Mouse (Mus musculus) hindbrain, embryonic 13.5 days (tissue): Measurements from ENCODE around the gene H60b. TPM values are rescaled to one million over a fixed set of nuclear protein-coding genes. Genes with fewer than 3 reads are reported as not detected.
A peak's percentile ranks its signal among the peaks of the same experiment; 100 is the strongest.
"Not testable (repeated sequence)": the region's sequence is repeated elsewhere in the genome, so short reads cannot be mapped to it uniquely, and the experiment has no call there.

ENCODE experiments used
- ATAC-seq: fragments of 200-750 bp; cut with Nextera tagmentation; 2 replicates; pipeline ENCODE4 v1.8.0; 2017; ENCODE audit warnings: moderate TSS enrichment; ENCODE audit not compliant: low FRiP score
- H3K27ac ChIP-seq: fragments of 300-500 bp; sonication (generic); 2 replicates; pipeline ENCODE4 v1.5.1; 2015; ENCODE audit warnings: inconsistent platforms, mild to moderate bottlenecking, moderate library complexity
- H3K27me3 ChIP-seq: fragments of 300-500 bp; sonication (generic); 2 replicates; pipeline ENCODE4 v1.6.1; 2015; ENCODE audit warnings: mild to moderate bottlenecking, inconsistent platforms
- H3K36me3 ChIP-seq: fragments of 300-500 bp; sonication (generic); 2 replicates; pipeline ENCODE4 v1.6.1; 2015; ENCODE audit warnings: mild to moderate bottlenecking, inconsistent platforms
- H3K4me1 ChIP-seq: fragments of 300-500 bp; sonication (generic); replicated peaks from 2 replicates; pipeline ENCODE4 v1.6.1; 2015; ENCODE audit warnings: inconsistent platforms
- H3K4me2 ChIP-seq: fragments of 300-500 bp; sonication (generic); 2 replicates; pipeline ENCODE4 v1.6.1; 2015; ENCODE audit warnings: inconsistent platforms, mild to moderate bottlenecking, moderate library complexity
- H3K4me3 ChIP-seq: fragments of 300-500 bp; sonication (generic); 2 replicates; pipeline ENCODE4 v1.5.1; 2015; ENCODE audit warnings: mild to moderate bottlenecking, inconsistent platforms
- H3K9ac ChIP-seq: fragments of 300-500 bp; sonication (generic); 2 replicates; pipeline ENCODE4 v1.6.1; 2015; ENCODE audit warnings: mild to moderate bottlenecking, inconsistent platforms
- H3K9me3 ChIP-seq: fragments of 300-500 bp; sonication (generic); 2 replicates; pipeline ENCODE4 v1.6.1; 2016; ENCODE audit warnings: inconsistent platforms
- WGBS: fragments of 180-500 bp; shearing (Covaris S2); methylation state at CpG from one replicate; pipeline ENCODE4 v1.1.7; 2015; 5-methylcytosine and 5-hydroxymethylcytosine counted together
- polyA plus RNA-seq: library from polyadenylated mRNA; unstranded; fragments of >200 nt; fragmentation: Nextera tagmentation; extraction: Ambion mirVana; gene quantifications from 2 replicates; pipeline ENCODE4 v1.2.1, GENCODE M21; 2015

H60b gene
- 0.61 and 1.0 TPM in 2 replicates for polyA plus RNA-seq

DNA sequence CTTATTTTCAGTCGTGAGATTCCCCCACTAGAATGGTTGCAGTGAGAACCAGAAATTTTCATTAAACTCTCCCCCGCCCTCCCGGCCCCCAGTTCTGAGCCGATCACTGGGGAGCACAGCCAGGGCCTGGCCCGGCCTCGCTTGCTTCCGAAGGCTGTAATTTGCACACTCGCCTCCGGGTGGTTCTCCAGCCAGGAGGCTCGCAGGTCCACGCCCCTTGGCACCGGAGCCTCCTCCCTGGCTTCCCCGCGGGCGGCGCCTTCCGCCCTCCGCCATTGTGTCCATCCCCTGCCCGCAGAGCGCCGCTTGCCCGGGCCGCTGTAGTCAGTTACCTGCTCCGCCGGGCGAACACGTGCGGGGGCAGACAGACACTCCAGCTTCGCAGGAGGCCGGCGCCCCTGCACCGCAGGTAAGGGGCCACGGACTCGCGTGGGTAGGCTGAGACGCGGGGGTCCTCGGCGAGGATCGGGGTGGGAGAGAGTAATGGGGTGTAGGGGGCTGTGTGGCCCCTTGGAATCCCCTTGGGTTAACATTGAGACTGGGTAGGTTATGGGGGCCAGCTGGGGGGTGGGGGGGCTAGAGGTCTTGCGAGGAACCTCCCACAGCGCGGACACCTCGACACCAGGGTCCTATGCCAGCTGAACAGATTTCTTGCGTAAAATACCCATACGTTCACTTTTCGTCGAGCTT, at the start of gene H60b, which contains the start of gene Raet1e:
H60b (plus strand) TSS at position 277 of the 690 bp plus-strand sequence.
Raet1e (plus strand) TSS at position 260 of the 690 bp plus-strand sequence.
- Histone ChIP-seq H3K4me1 (peaks cover 15% of the 10 kb centered on the region), H3K4me2 (peak within 1 kb of the TSS; percentile 50), H3K27me3 (peaks cover 89% of the 10 kb centered on the region), H3K4me3 (peak within 1 kb of the TSS; percentile 32)
- not testable (repeated sequence) for H3K36me3 ChIP-seq, H3K9ac ChIP-seq, H3K27ac ChIP-seq, H3K9me3 ChIP-seq
- 1% methylated on average over 48 of the region's 48 CpGs for WGBS
- ATAC-seq, result peak; percentile 60

- no peak overlapping the region for H3K27ac ChIP-seq
- no peaks in the 10 kb centered on the region for H3K36me3 ChIP-seq
- H3K9ac ChIP-seq, result peak overlapping the region; percentile 69
- 0 out of 2 replicates have a peak, but pooled peaks cover 3% of the 10 kb centered on the region for H3K9me3 ChIP-seq
- under 1% methylated on average over 19 of the region's 19 CpGs for WGBS
- ATAC-seq, result peak; percentile 84
- peak overlapping the region; percentile 46 for H3K4me3 ChIP-seq
- H3K27me3 ChIP-seq, result 0 out of 2 replicates have a peak, but pooled peaks cover 2% of the 10 kb centered on the region
- no peaks in the 10 kb centered on the region for H3K4me1 ChIP-seq
- peak overlapping the region; percentile 71 for H3K4me2 ChIP-seq
Measured at GRCm38 (mm10) chr10:22140665-22141280, 17.6 kb upstream of the H60b start.

DNA sequence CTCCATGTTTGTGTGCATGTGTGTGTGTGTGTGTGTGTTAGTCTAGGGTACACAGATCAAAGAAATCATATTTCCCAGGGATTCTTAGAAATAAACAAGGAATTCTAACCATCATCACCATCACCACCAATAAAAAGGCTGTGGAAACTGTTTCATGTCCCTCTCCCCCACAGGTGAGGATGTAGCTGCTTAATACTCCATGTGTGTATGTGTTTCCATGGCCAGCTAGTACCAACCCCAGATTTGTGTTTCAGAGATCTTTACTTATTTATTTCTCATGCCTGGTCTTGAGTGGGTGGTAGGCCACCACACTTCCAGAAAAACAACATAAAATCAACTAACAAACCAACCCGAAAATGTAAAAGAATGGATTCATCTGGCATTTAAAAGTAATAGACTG, 16.2 kb upstream of the H60b start:
- H3K27ac ChIP-seq, H3K4me1 ChIP-seq, ATAC-seq, H3K9ac ChIP-seq, H3K4me3 ChIP-seq, H3K4me2 ChIP-seq, H3K36me3 ChIP-seq, H3K27me3 ChIP-seq, H3K9me3 ChIP-seq: not testable (repeated sequence)
- 90% methylated on average over 1 of the region's 1 CpGs for WGBS

DNA sequence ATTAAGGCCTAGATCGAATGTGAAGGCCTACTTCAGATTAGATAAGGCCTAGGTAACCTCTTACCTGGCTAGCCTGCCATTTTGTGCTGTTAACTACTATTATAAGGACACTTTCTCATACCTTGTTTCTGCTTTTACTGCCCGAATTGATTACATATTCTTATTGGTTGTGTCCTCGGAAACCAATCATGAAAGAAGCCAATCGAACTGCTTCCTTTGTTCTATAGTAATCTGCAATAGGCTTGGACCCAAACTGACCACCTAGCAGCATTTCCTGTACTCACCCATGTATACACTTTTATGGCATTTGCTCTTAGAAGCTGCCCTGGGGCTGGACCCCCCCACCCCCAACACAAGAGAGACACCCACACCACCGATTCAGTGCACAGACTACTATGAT, 15.5 kb upstream of the H60b start:
- H3K36me3 ChIP-seq, result no peaks in the 10 kb centered on the region
- H3K9ac ChIP-seq, result no peak overlapping the region
- 71% methylated on average over 5 of the region's 5 CpGs for WGBS
- H3K4me3 ChIP-seq, result no peak overlapping the region
- ATAC-seq, result no peak
- no peaks in the 10 kb centered on the region for H3K4me1 ChIP-seq
- no peak overlapping the region for H3K27ac ChIP-seq
- H3K9me3 ChIP-seq, result 0 out of 2 replicates have a peak, but pooled peaks cover 3% of the 10 kb centered on the region
- no peak overlapping the region for H3K4me2 ChIP-seq
- H3K27me3 ChIP-seq, result 0 out of 2 replicates have a peak, but pooled peaks cover 2% of the 10 kb centered on the region

GRCm38 (mm10) chr10:22148441-22149072, 9.8 kb upstream of the H60b start:
- peaks cover 28% of the 10 kb centered on the region for H3K4me1 ChIP-seq
- H3K4me2 ChIP-seq, result peak overlapping the region; percentile 65
- peak; percentile 80 for ATAC-seq
- H3K4me3 ChIP-seq, result peak overlapping the region; percentile 53
- H3K27me3 ChIP-seq, result peaks cover 47% of the 10 kb centered on the region
- H3K9me3 ChIP-seq, result no peaks in the 10 kb centered on the region
- H3K36me3 ChIP-seq, result no peaks in the 10 kb centered on the region
- WGBS, result under 1% methylated on average over 49 of the region's 50 CpGs
- H3K27ac ChIP-seq, result no peak overlapping the region
- peak overlapping the region; percentile 61 for H3K9ac ChIP-seq

GRCm38 (mm10) chr10:22149073-22149690, 9.2 kb upstream of the H60b start, which contains the start of gene E030030I06Rik:
TSS of gene E030030I06Rik (minus strand) at chr10:22149270.
- H3K27ac ChIP-seq, result no peak within 1 kb of the TSS
- ATAC-seq, result peak; percentile 57
- 0% methylated on average over 37 of the region's 37 CpGs for WGBS

DNA sequence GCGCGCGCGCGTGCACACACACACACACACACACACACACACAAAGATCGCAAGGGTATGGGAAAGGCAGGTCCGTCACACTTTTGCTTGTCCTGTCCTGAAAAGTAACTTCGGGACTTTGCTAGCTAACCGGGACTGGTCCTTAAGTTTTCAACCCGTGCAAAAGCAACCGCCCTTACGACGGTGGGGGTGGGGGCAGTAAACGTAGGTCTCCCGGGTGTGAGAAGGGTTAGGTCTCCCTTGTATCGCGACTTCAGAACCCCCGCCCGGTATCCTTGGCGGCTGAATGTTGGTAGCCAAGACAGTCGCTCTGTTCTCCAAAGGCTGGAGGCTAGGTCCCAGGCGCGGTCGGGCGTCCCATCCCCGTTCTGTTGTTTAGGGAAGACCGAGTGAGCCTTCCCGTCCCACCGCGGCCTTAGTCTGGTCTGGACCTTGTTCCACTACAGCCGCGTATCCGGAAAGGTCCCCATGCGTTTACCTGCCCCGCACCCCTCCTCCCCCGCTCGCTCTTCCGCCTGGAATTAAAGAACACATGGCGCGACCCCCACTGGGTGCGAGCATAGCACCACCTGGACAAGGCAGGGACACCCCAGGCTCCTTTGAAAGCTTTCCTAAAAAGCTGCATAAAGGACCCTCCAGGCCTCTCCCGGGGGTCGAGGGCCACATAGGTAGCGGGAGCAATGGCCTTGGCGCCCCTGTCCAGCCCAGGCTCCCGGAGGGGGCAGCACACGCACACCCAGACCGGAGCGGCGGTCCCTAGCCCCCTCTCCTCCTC, 8.5 kb upstream of the H60b start:
- peaks cover 56% of the 10 kb centered on the region for H3K27me3 ChIP-seq
- H3K4me1 ChIP-seq, result peaks cover 31% of the 10 kb centered on the region
- no peaks in the 10 kb centered on the region for H3K9me3 ChIP-seq
- H3K4me2 ChIP-seq, result peak overlapping the region; percentile 65
- no peak overlapping the region for H3K9ac ChIP-seq
- H3K27ac ChIP-seq, result no peak overlapping the region
- H3K36me3 ChIP-seq, result no peaks in the 10 kb centered on the region
- ATAC-seq, result no peak
- under 1% methylated on average over 46 of the region's 50 CpGs for WGBS
- H3K4me3 ChIP-seq, result peak overlapping the region; percentile 53

More at GRCm38 (mm10) chr10:22149073-22149690, 9.2 kb upstream of the H60b start, which contains the start of gene E030030I06Rik:
- peak within 1 kb of the TSS; percentile 65 for H3K4me2 ChIP-seq
- H3K36me3 ChIP-seq, result no peaks in the 10 kb centered on the region
- H3K4me3 ChIP-seq, result peak within 1 kb of the TSS; percentile 53
- no peaks in the 10 kb centered on the region for H3K9me3 ChIP-seq
- peak within 1 kb of the TSS; percentile 61 for H3K9ac ChIP-seq
- peaks cover 28% of the 10 kb centered on the region for H3K4me1 ChIP-seq
- peaks cover 54% of the 10 kb centered on the region for H3K27me3 ChIP-seq

DNA sequence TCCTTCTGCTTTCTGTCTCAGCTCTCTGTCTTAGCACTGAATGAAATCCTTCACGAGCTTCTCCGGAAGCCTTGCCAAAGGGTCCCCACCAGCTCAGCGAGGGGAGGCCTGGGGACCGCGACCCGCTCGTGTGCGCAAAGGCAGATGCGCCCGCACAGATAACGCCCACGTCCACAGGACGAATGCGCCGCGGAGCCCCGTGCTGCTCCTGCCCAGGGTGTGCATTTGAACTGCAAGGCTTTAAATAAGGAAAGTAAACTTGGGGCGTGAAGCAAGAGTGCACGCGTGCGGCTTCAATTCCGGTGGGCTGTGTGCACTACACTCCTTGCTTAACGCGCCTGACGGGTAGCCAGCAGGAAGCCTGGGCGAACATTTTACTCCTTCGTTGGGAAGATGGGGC, 7.8 kb upstream of the H60b start:
- peaks cover 63% of the 10 kb centered on the region for H3K27me3 ChIP-seq
- peaks cover 31% of the 10 kb centered on the region for H3K4me1 ChIP-seq
- no peaks in the 10 kb centered on the region for H3K9me3 ChIP-seq
- ATAC-seq, result no peak
- WGBS, result under 1% methylated on average over 27 of the region's 27 CpGs
- H3K9ac ChIP-seq, result no peak overlapping the region
- H3K4me2 ChIP-seq, result peak overlapping the region; percentile 65
- no peaks in the 10 kb centered on the region for H3K36me3 ChIP-seq
- H3K27ac ChIP-seq, result no peak overlapping the region
- peak overlapping the region; percentile 22 for H3K4me3 ChIP-seq

DNA sequence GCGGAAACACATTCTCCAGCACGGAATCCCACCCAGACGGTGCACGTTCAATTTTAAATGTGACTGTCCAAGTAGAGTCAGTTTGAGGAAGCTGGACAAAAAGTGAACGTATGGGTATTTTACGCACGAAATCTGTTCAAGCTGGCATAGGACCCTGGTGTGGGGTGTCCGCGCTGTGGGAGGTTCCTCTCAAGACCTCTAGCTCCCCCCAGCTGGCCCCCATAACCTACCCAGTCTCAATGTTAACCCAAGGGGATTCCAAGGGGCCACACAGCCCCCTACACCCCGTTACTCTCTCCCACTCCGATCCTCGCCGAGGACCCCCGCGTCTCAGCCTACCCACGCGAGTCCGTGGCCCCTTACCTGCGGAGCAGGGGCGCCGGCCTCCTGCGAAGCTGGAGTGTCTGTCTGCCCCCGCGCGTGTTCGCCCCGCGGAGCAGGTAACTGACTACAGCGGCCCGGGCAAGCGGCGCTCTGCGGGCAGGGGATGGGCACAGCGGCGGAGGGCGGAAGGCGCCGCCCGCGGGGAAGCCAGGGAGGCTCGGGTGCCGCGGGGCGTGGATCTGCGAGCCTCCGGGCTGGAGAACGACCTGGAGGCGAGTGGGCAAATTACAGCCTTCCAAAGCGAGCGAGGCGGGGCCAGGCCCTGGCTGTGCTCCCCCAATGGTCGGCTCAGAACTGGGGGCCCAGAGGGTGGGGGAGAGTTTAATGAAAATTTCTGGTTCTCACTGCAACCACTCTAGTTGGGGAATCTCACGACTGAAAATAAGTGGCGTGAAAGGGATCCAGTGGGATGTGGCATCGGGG, 7.1 kb upstream of the H60b start:
- H3K4me2 ChIP-seq, result peak overlapping the region; percentile 25; the same call in 1 of the 2 replicates
- H3K9me3 ChIP-seq, ATAC-seq, H3K36me3 ChIP-seq, H3K27ac ChIP-seq, H3K9ac ChIP-seq: not testable (repeated sequence)
- peaks cover 70% of the 10 kb centered on the region for H3K27me3 ChIP-seq
- peak overlapping the region; percentile 16; the same call in 1 of the 2 replicates for H3K4me3 ChIP-seq
- peaks cover 31% of the 10 kb centered on the region for H3K4me1 ChIP-seq
- 1% methylated on average over 54 of the region's 55 CpGs for WGBS

- not testable (repeated sequence) for H3K4me3 ChIP-seq, H3K9me3 ChIP-seq, ATAC-seq, H3K27ac ChIP-seq, H3K9ac ChIP-seq, H3K36me3 ChIP-seq, H3K4me2 ChIP-seq
- Histone ChIP-seq H3K4me1 (peaks cover 31% of the 10 kb centered on the region), H3K27me3 (peaks cover 78% of the 10 kb centered on the region)
- WGBS, result 3% methylated on average over 11 of the region's 11 CpGs
Measured at GRCm38 (mm10) chr10:22151863-22152640, 6.3 kb upstream of the H60b start.
